Mouse (Mus musculus) heart, adult 2 months (tissue): ENCODE data around the gene Trim67. TPM values are rescaled to one million over a fixed set of nuclear protein-coding genes. Genes with fewer than 3 reads are reported as not detected.

Experiments
- DNase-seq, 2 experiments: peaks; one replicate each; pipeline ENCODE4 v3.0.0; 2021
- H3K27ac ChIP-seq: fragments of 200-600 bp; 2 replicates; pipeline ENCODE4 v1.8.1; 2022
- H3K27me3 ChIP-seq: fragments of 200-500 bp; 2 replicates; pipeline ENCODE4 v1.6.1; 2012; ENCODE audit warnings: mild to moderate bottlenecking, low read length, inconsistent platforms, mixed read lengths; ENCODE audit not compliant: control insufficient read depth, insufficient read depth
- H3K36me3 ChIP-seq: fragments of 200-500 bp; 2 replicates; pipeline ENCODE4 v1.6.1; 2012; ENCODE audit warnings: low read length, inconsistent platforms; ENCODE audit not compliant: control insufficient read depth, insufficient read depth
- H3K4me1 ChIP-seq: fragments of 200-500 bp; 2 replicates; pipeline ENCODE4 v1.6.1; 2011; ENCODE audit warnings: low read length; ENCODE audit not compliant: control insufficient read depth, insufficient read depth
- H3K4me3 ChIP-seq: fragments of 200-600 bp; 2 replicates; pipeline ENCODE4 v1.8.1; 2022
- H3K79me2 ChIP-seq: fragments of 200-500 bp; replicated peaks from 2 replicates; pipeline ENCODE4 v1.6.1; 2012; ENCODE audit warnings: mild to moderate bottlenecking, inconsistent platforms, low read length, moderate library complexity, mixed read lengths; ENCODE audit not compliant: control insufficient read depth, insufficient read depth
- H3K9ac ChIP-seq: fragments of 200-500 bp; 2 replicates; pipeline ENCODE4 v1.6.1; 2012; ENCODE audit warnings: low read depth, mild to moderate bottlenecking, control low read depth, inconsistent platforms, low read length, mixed read lengths
- CTCF ChIP-seq: fragments of 200-600 bp; IDR thresholded peaks from 2 replicates; pipeline ENCODE4 v1.8.1; 2022; ENCODE audit warnings: antibody characterized with exemption, mild to moderate bottlenecking, moderate library complexity
- EP300 ChIP-seq: fragments of 200-500 bp; IDR thresholded peaks from 2 replicates; pipeline ENCODE4 v1.6.1; 2011; ENCODE audit warnings: low read depth, low read length, control low read depth; ENCODE audit not compliant: insufficient read depth
- POLR2A ChIP-seq: fragments of 200-500 bp; IDR thresholded peaks from 2 replicates; pipeline ENCODE4 v1.6.1; 2011; ENCODE audit warnings: mild to moderate bottlenecking, low read depth, low read length, control low read depth; ENCODE audit not compliant: insufficient read depth
- WGBS: fragments of 180-500 bp; shearing (Covaris S2); methylation state at CpG from one replicate; pipeline ENCODE4 v1.1.7; 2018; 5-methylcytosine and 5-hydroxymethylcytosine counted together
- intact Hi-C: fragments of 180-260 bp; cut with DNase I; formaldehyde crosslinking; loops from one replicate; pipeline ENCODE4 v1.15.1; 2025
- polyA plus RNA-seq: library from polyadenylated mRNA; depleted of rRNA; stranded (reverse); fragments of >200 nt; gene quantifications from 2 replicates; pipeline ENCODE4 v1.2.3, GENCODE M21; 2012
- total RNA-seq, 2 experiments: library from RNA; stranded (reverse); gene quantifications; 2 replicates each; pipeline ENCODE4 v1.2.3; 2021

Gene Trim67
- total and polyA plus RNA-seq, 3 experiments = 0.43 to 1.3 (median 0.47) TPM

DNA sequence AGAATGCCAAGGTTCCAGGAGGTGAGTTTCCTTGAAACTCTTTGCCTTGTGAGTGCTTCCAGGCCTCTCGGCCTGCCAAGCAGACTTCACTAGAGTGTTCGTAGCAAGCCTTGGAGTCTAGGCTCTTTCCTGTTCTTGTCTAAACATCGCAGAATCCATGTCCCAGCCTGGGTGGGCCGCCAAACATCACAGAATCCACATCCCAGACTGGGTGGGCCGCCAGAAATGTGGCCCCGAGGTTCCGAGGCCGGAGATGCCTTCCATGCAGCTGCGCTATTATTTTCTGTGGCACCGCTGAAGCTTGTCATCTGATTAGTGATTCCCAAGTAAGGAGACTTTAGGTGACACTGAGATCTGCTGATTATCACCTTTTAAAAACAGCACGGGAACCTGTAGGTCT, 7.7 kb downstream of the Trim67 start:
- no peaks in the 10 kb centered on the region for H3K79me2 ChIP-seq
- intact Hi-C loops = no loop called here
- WGBS = 32% methylated on average over 11 of the region's 11 CpGs
- TF ChIP-seq POLR2A (no peak), EP300 (no peak), CTCF (no peak)
- DNase-seq = no peak
- no peaks in the 10 kb centered on the region for H3K36me3 ChIP-seq
- H3K4me1 ChIP-seq = no peaks in the 10 kb centered on the region
- no peak overlapping the region for H3K9ac ChIP-seq
- no peak overlapping the region for H3K27ac ChIP-seq
- no peaks in the 10 kb centered on the region; the same call in 1 of the 2 replicates for H3K27me3 ChIP-seq
- no peak overlapping the region for H3K4me3 ChIP-seq

DNA sequence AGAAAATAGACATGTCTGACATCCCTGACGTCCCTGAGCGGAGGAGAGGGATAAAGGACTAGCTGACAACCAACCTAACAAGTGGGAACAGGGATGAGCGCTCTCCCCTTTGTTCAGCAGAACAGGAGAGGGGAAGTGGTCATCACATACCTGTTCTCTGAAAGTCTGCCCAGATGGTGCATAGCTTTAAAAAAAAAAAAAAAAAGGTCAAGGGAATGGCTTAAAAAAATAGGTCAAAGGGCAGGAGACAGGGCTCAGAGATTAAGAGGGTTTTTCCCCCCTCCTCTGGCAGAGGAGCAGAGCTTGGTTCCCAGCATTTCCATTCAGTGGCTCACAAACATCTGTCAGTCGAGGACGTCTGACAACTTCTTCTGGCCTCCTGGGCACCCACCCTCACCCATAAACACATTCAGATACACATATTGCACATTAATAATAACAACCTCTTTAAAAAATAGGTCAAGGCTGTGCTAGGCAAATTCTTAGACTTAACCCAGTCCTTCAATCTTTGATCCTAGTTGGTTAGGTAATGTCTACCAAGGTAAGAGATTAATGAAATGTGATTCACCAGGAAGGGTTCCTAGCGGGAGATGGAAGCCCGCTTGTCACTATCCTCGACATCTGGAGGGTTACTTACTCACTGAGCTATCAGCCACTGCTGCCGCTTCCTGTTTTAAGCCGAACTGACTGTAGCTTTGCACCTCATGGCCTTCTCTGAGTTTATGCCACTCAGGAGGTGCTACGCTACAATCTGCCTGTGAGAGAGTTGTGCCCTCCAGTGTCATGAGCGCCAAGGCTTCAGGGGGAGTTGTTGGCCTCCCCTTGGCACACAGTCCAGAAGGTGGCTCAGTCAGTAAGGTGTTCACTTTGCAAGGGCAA, 11.2 kb downstream of the Trim67 start:
- intact Hi-C loops = no loop called here
- Histone ChIP-seq H3K9ac (no peak overlapping the region), H3K27ac (no peak overlapping the region), H3K79me2 (no peaks in the 10 kb centered on the region), H3K4me1 (no peaks in the 10 kb centered on the region), H3K27me3 (no peaks in the 10 kb centered on the region), H3K4me3 (no peak overlapping the region), H3K36me3 (no peaks in the 10 kb centered on the region)
- TF ChIP-seq EP300 (no peak), CTCF (no peak), POLR2A (no peak)
- no peak for DNase-seq
- WGBS = 57% methylated on average over 12 of the region's 12 CpGs

DNA sequence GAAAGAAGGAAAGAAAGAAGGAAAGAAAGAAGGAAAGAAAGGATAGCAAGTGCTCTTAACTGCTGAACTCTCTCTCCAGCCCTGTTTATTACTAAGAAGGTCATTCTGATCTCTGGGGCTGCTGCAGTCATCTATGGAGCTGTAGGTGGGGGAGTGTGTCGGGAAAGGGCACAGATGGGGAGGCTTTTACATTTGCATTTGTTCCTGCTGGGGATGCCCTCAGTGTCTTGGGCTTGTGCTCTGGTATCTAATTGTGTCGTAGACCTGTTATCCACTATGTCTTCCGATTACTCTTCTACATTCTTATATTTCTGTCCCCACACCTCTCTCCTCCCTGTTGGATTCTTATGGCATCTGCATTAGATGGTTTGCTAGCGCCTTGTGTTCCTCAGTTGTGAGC, 13.1 kb downstream of the Trim67 start:
- DNase-seq = no peak
- H3K79me2 ChIP-seq = no peaks in the 10 kb centered on the region
- H3K9ac ChIP-seq = no peak overlapping the region
- intact Hi-C loops = no loop called here
- TF ChIP-seq EP300 (no peak), POLR2A (no peak), CTCF (no peak)
- H3K36me3 ChIP-seq = no peaks in the 10 kb centered on the region
- H3K4me1 ChIP-seq = no peaks in the 10 kb centered on the region
- no peak overlapping the region for H3K4me3 ChIP-seq
- 81% methylated on average over 4 of the region's 4 CpGs for WGBS
- H3K27me3 ChIP-seq = no peaks in the 10 kb centered on the region
- H3K27ac ChIP-seq = no peak overlapping the region

- 40% methylated on average over 2 of the region's 2 CpGs for WGBS
- H3K9ac ChIP-seq = no peak overlapping the region
- no peak overlapping the region for H3K27ac ChIP-seq
- intact Hi-C loops = no loop called here
- no peaks in the 10 kb centered on the region for H3K27me3 ChIP-seq
- no peaks in the 10 kb centered on the region for H3K4me1 ChIP-seq
- TF ChIP-seq EP300 = no peak
- TF ChIP-seq POLR2A = no peak
- no peak for TF ChIP-seq CTCF
- H3K36me3 ChIP-seq = no peaks in the 10 kb centered on the region
- no peak overlapping the region for H3K4me3 ChIP-seq
- H3K79me2 ChIP-seq = no peaks in the 10 kb centered on the region
- DNase-seq = no peak
These were observed 16.5 kb downstream of the Trim67 start for GRCm38 (mm10) chr8:124809419-124809818.

DNA sequence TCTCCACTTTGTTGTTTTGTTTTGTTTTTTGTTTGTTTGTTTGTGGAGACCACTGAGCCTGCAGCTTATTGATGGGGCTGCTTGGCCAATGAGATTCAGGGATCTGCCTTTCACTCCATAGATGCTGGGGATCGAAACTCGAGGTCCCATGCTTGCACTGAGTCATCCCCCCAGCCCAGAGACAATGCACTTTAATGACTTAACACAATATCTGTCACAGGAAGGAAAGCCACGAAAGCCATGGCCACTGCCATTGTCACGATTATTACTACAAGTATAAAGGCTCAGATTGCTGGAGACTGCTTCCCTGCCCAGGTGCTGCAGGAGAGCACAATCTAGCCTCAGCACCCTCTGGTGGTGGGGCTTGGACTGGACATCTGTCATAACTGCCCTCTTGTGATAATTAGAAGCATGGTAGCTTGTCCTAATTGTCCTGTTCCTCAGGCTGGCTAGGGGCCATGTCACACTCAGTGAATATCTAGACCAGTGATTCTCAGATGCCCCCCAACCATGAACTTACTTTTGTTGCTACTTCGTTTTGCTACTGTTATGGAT, 17.2 kb downstream of the Trim67 start:
- H3K27me3 ChIP-seq = no peaks in the 10 kb centered on the region
- no peaks in the 10 kb centered on the region for H3K36me3 ChIP-seq
- H3K27ac ChIP-seq = no peak overlapping the region
- no peak for DNase-seq
- H3K9ac ChIP-seq = no peak overlapping the region
- 38% methylated on average over 5 of the region's 5 CpGs for WGBS
- H3K79me2 ChIP-seq = no peaks in the 10 kb centered on the region
- no peak overlapping the region for H3K4me3 ChIP-seq
- no peaks in the 10 kb centered on the region for H3K4me1 ChIP-seq
- intact Hi-C loops = no loop called here
- TF ChIP-seq EP300 (no peak), CTCF (peak; percentile 63)

- TF ChIP-seq POLR2A (no peak), CTCF (no peak), EP300 (no peak)
- Histone ChIP-seq H3K36me3 (no peaks in the 10 kb centered on the region), H3K27me3 (no peaks in the 10 kb centered on the region), H3K4me3 (no peak overlapping the region), H3K4me1 (no peaks in the 10 kb centered on the region), H3K27ac (no peak overlapping the region), H3K9ac (no peak overlapping the region), H3K79me2 (no peaks in the 10 kb centered on the region)
- WGBS = 38% methylated on average over 9 of the region's 9 CpGs
- intact Hi-C loops = no loop called here
- no peak for DNase-seq
These were observed 17.9 kb downstream of the Trim67 start for GRCm38 (mm10) chr8:124810689-124811394.
